Mouse (Mus musculus) spleen, embryonic (tissue): ENCODE measurements around the gene Lats1.
"Not testable (repeated sequence)": the region's sequence is repeated elsewhere in the genome, so short reads cannot be mapped to it uniquely, and the experiment has no call there.

Source experiments
- CTCF ChIA-PET: fragments of 350-600 bp; sonication (Branson Sonifier 250); formaldehyde crosslinking; loops from one replicate; lab custom pipeline; 2022; lab: Charles Lee

Gene Lats1

GRCm38 (mm10) chr10:7725751-7726500 lies 44.9 kb downstream of the Lats1 start, which contains the start of gene Katna1:
Gene Katna1, plus strand, starts transcription at chr10:7726000.
- CTCF ChIA-PET: no interaction called here

- CTCF ChIA-PET: interaction anchor here (0.5 kb wide), 1 partner anchor 25 kb away, joined by 4 read pairs; no protein-coding TSS in a partner anchor
Observed at GRCm38 (mm10) chr10:7726501-7726812, 45.4 kb downstream of the Lats1 start.

GRCm38 (mm10) chr10:7727011-7727410 lies 46.0 kb downstream of the Lats1 start:
- CTCF ChIA-PET: interaction anchor here (0.5 kb wide), 1 partner anchor 25 kb away, joined by 4 read pairs; no protein-coding TSS in a partner anchor

GRCm38 (mm10) chr10:7731582-7731981 lies 50.6 kb downstream of the Lats1 start:
- CTCF ChIA-PET: no interaction called here

GRCm38 (mm10) chr10:7737122-7737521 lies 56.1 kb downstream of the Lats1 start:
- CTCF ChIA-PET: no interaction called here

GRCm38 (mm10) chr10:7737914-7738313 lies 56.9 kb downstream of the Lats1 start:
- CTCF ChIA-PET: no interaction called here

- CTCF ChIA-PET: not testable (repeated sequence)
Observed at GRCm38 (mm10) chr10:7745528-7745927, 64.5 kb downstream of the Lats1 start.

GRCm38 (mm10) chr10:7748752-7749151 lies 67.7 kb downstream of the Lats1 start:
- CTCF ChIA-PET: no interaction called here

- CTCF ChIA-PET: no interaction called here
Observed at GRCm38 (mm10) chr10:7757544-7757943, 76.5 kb downstream of the Lats1 start.
